Mouse (Mus musculus) stomach, embryonic 16.5 days (tissue): Measurements from ENCODE around the gene Pate2. TPM values are rescaled to one million over a fixed set of nuclear protein-coding genes. Genes with fewer than 3 reads are reported as not detected.
A peak's percentile ranks its signal among the peaks of the same experiment; 100 is the strongest.

Source experiments
- ATAC-seq: fragments of 200-750 bp; cut with Nextera tagmentation; 2 replicates; pipeline ENCODE4 v1.8.0; 2017; ENCODE audit warnings: moderate number of reproducible peaks, moderate TSS enrichment; ENCODE audit not compliant: insufficient read depth, low FRiP score
- H3K27ac ChIP-seq: fragments of 300-500 bp; sonication (generic); 2 replicates; pipeline ENCODE4 v1.5.1; 2014; ENCODE audit warnings: low read length
- H3K27me3 ChIP-seq: fragments of 300-500 bp; sonication (generic); 2 replicates; pipeline ENCODE4 v1.6.1; 2014; ENCODE audit warnings: low read length, control low read depth, mixed read lengths; ENCODE audit not compliant: control insufficient read depth, insufficient read depth
- H3K36me3 ChIP-seq: fragments of 300-500 bp; sonication (generic); 2 replicates; pipeline ENCODE4 v1.6.1; 2014; ENCODE audit warnings: low read length; ENCODE audit not compliant: control insufficient read depth, insufficient read depth
- H3K4me1 ChIP-seq: fragments of 300-500 bp; sonication (generic); 2 replicates; pipeline ENCODE4 v1.6.1; 2014; ENCODE audit warnings: low read length, control low read depth, mixed read lengths; ENCODE audit not compliant: control insufficient read depth, insufficient read depth
- H3K4me2 ChIP-seq: fragments of 300-500 bp; sonication (generic); 2 replicates; pipeline ENCODE4 v1.6.1; 2014; ENCODE audit warnings: low read depth, low read length, mixed read lengths
- H3K4me3 ChIP-seq: fragments of 300-500 bp; sonication (generic); replicated peaks from 2 replicates; pipeline ENCODE4 v1.5.1; 2014; ENCODE audit warnings: mild to moderate bottlenecking, low read length
- H3K9ac ChIP-seq: fragments of 300-500 bp; sonication (generic); 2 replicates; pipeline ENCODE4 v1.6.1; 2014; ENCODE audit warnings: low read length
- H3K9me3 ChIP-seq: fragments of 300-500 bp; sonication (generic); replicated peaks from 2 replicates; pipeline ENCODE4 v1.6.1; 2016; ENCODE audit warnings: low read length, control low read depth; ENCODE audit not compliant: control insufficient read depth
- whole genome bisulfite sequencing: fragments of 180-500 bp; shearing (Covaris S2); extraction: QIAGEN DNeasy Blood & Tissue Kit; methylation state at CpG from one replicate; pipeline ENCODE4 v1.1.7; 2014; 5-methylcytosine and 5-hydroxymethylcytosine counted together
- polyA plus RNA-seq: library from polyadenylated mRNA; unstranded; fragments of >200 nt; fragmentation: Nextera tagmentation; extraction: Ambion mirVana; gene quantifications from 2 replicates; pipeline ENCODE4 v1.2.1, GENCODE M21; 2015

Pate2 gene
- polyA plus RNA-seq, 1 experiment from 2014 or later, result 0.57 TPM

DNA sequence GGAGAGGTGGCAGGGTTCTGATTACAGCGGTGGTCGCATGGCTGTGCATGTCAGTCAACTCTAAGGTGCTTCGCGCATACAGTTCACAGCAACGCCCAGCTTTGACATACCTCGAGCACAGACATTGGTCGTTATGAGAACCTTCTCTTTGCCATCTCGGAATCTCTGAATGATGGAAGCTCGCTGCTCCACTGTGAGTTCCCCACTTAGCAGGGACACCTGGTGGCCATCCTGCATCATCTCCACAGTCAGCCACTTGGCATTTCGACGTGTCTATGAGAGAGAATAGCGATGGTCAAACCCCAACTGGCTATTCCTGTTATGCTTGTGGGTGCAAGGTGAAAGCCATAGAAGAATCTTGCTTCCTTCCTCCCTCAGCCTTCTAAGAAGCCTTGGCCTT is 24.4 kb upstream of the Pate2 start:
- ATAC-seq, result no peak
- no peaks in the 10 kb centered on the region for H3K36me3 ChIP-seq
- H3K27ac ChIP-seq, result no peak overlapping the region
- no peaks in the 10 kb centered on the region for H3K4me1 ChIP-seq
- no peak overlapping the region for H3K9ac ChIP-seq
- no peaks in the 10 kb centered on the region for H3K9me3 ChIP-seq
- H3K4me2 ChIP-seq, result no peak overlapping the region
- 72% methylated on average over 12 of the region's 12 CpGs for WGBS
- H3K4me3 ChIP-seq, result no peak overlapping the region
- no peaks in the 10 kb centered on the region for H3K27me3 ChIP-seq

GRCm38 (mm10) chr9:35546745-35547144 is 23.3 kb upstream of the Pate2 start:
- H3K4me2 ChIP-seq, result no peak overlapping the region
- no peak for ATAC-seq
- H3K4me3 ChIP-seq, result no peak overlapping the region
- no peaks in the 10 kb centered on the region for H3K9me3 ChIP-seq
- no peaks in the 10 kb centered on the region for H3K36me3 ChIP-seq
- H3K27me3 ChIP-seq, result no peaks in the 10 kb centered on the region
- H3K27ac ChIP-seq, result no peak overlapping the region
- no peak overlapping the region for H3K9ac ChIP-seq
- H3K4me1 ChIP-seq, result no peaks in the 10 kb centered on the region
- 69% methylated on average over 9 of the region's 9 CpGs for WGBS

DNA sequence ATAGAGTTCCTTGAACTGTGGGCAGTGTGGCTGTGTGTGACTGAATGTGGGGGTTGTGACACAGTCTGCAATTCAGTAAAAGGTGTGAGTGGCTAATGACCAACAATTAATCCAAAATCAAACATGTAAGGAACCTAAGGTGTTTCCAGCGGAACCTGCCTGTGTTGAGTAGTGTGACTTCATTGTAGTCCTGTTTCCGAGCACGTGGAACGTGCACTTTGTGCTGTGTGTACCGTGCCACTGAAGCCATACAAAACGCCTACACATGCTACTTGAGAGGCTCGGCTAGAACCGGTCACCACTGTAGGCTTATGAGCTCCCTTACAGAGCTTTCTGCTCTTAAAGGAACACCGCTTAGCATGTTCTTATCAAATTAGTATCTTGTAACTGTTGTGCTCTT is 21.6 kb upstream of the Pate2 start:
- no peak overlapping the region for H3K27ac ChIP-seq
- no peak overlapping the region for H3K4me2 ChIP-seq
- no peak overlapping the region for H3K4me3 ChIP-seq
- no peak overlapping the region for H3K9ac ChIP-seq
- WGBS, result 68% methylated on average over 9 of the region's 9 CpGs
- no peaks in the 10 kb centered on the region for H3K27me3 ChIP-seq
- no peaks in the 10 kb centered on the region for H3K9me3 ChIP-seq
- ATAC-seq, result no peak
- no peaks in the 10 kb centered on the region for H3K36me3 ChIP-seq
- no peaks in the 10 kb centered on the region for H3K4me1 ChIP-seq

GRCm38 (mm10) chr9:35556494-35557102 is 13.5 kb upstream of the Pate2 start:
- H3K36me3 ChIP-seq, result 0 out of 2 replicates have a peak, but pooled peaks cover under 1% of the 10 kb centered on the region
- WGBS, result 56% methylated on average over 12 of the region's 12 CpGs
- ATAC-seq, result no peak
- no peak overlapping the region for H3K9ac ChIP-seq
- no peak overlapping the region for H3K27ac ChIP-seq
- no peak overlapping the region for H3K4me3 ChIP-seq
- H3K4me2 ChIP-seq, result no peak overlapping the region
- H3K4me1 ChIP-seq, result peaks cover 9% of the 10 kb centered on the region; the same call in 1 of the 2 replicates
- H3K9me3 ChIP-seq, result no peaks in the 10 kb centered on the region
- H3K27me3 ChIP-seq, result no peaks in the 10 kb centered on the region; the same call in 1 of the 2 replicates

DNA sequence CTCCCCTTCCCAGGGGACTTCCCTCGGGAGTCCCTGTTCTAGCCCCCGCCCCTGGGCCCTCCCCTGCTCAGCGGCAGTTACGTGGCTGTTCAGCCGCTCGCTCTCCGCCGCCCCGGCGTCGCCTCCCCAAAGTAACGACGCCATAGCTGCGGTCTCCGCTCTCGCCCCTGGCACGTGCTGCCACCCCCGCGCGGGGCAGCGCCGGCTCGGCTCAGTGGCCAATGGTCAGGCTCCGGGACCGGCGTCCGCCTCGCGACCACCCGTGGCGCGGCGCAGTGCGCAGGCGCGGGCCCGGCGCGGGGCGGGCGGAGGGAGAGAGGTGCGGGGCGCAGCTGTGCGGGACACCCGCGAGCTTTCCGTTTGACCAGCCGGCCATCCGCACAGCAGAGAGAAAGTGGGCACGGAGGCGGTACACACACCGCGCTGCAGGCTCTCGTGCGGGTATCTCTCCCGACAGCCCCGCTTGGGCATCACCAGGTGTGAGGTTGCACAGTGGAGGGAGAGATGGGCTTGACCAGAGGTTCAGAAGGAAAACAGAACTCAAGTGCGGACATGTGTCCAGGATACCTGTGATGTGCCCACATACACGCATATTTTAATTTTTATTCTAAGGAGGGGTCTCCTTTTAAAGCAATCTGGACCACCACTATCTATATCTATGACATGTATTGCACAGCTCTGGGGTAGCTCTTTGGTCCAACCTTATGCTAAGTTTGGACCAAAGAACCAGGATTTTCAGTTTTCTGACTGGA is 11.7 kb upstream of the Pate2 start, which contains the start of the genes Ddx25 and Pus3:
Gene Ddx25, minus strand, starts transcription at position 272 of the 752 bp plus-strand sequence.
Gene Pus3, plus strand, starts transcription at position 339 of the 752 bp plus-strand sequence.
- peaks cover 9% of the 10 kb centered on the region; the same call in 1 of the 2 replicates for H3K4me1 ChIP-seq
- H3K4me3 ChIP-seq, result peak within 1 kb of the TSS; percentile 71
- peak within 1 kb of the TSS; percentile 72 for H3K9ac ChIP-seq
- ATAC-seq, result peak; percentile 51
- H3K27ac ChIP-seq, result peak within 1 kb of the TSS; percentile 48
- 0 out of 2 replicates have a peak, but pooled peaks cover 4% of the 10 kb centered on the region for H3K36me3 ChIP-seq
- peak within 1 kb of the TSS; percentile 100 for H3K4me2 ChIP-seq
- H3K27me3 ChIP-seq, result no peaks in the 10 kb centered on the region; the same call in 1 of the 2 replicates
- under 1% methylated on average over 59 of the region's 59 CpGs for WGBS
- no peaks in the 10 kb centered on the region for H3K9me3 ChIP-seq

GRCm38 (mm10) chr9:35559009-35559890 is 10.8 kb upstream of the Pate2 start:
- Histone ChIP-seq H3K4me3 (peak overlapping the region; percentile 71), H3K27ac (peak overlapping the region; percentile 48), H3K9ac (peak overlapping the region; percentile 72), H3K36me3 (0 out of 2 replicates have a peak, but pooled peaks cover 8% of the 10 kb centered on the region), H3K4me1 (peaks cover 9% of the 10 kb centered on the region; the same call in 1 of the 2 replicates), H3K4me2 (peak overlapping the region; percentile 100), H3K27me3 (no peaks in the 10 kb centered on the region; the same call in 1 of the 2 replicates), H3K9me3 (no peaks in the 10 kb centered on the region)
- 1% methylated on average over 31 of the region's 31 CpGs for WGBS
- ATAC-seq, result peak; percentile 87

DNA sequence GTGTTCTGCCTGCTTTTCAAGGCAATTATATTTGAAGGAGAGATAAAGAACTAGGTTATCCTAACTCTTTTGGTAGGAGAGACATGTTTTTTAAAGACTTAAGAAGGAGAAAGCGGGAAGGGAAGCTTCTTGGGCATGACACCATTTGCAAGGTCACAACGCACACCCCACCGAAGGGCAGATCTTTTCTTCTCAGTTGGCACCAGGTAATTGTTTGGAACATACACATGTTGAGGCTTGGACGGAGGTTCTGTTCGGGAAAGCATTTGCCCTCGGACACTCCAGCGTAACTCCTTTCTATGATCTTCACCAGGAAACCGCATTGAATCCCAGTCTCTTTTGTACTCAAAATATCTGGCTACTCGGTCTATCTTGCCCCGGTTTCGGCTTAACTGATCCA is 9.0 kb upstream of the Pate2 start:
- H3K9me3 ChIP-seq, result no peaks in the 10 kb centered on the region
- ATAC-seq, result no peak

DNA sequence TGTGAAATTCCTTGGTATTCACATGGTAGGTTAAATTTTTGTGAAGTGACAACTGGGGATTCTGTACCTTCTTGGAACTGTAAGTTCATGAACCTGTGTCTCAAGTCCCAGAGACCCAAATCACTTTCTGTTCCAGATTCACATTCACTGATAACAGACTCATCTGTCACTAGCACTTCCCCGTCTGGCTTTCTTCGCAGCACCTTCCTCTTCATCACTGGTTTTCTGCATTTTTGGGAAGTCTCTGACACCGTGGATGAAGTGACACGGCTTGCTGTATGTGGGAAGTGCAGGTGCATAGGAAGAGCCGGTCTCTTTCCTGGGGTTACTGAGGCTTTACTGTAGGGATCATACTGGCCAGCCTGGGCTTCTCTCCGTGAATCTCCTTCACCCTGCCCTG is 8.5 kb upstream of the Pate2 start:
- ATAC-seq, result no peak
- Histone ChIP-seq H3K27me3 (no peaks in the 10 kb centered on the region; the same call in 1 of the 2 replicates), H3K4me3 (no peak overlapping the region), H3K27ac (no peak overlapping the region), H3K4me2 (no peak overlapping the region), H3K9me3 (no peaks in the 10 kb centered on the region), H3K9ac (no peak overlapping the region), H3K4me1 (peaks cover 9% of the 10 kb centered on the region; the same call in 1 of the 2 replicates), H3K36me3 (peaks cover 15% of the 10 kb centered on the region; the same call in 1 of the 2 replicates)
- WGBS, result 79% methylated on average over 6 of the region's 6 CpGs

More for the DNA sequence above, 9.0 kb upstream of the Pate2 start:
- no peak overlapping the region for H3K4me2 ChIP-seq
- 94% methylated on average over 11 of the region's 11 CpGs for WGBS
- peaks cover 9% of the 10 kb centered on the region; the same call in 1 of the 2 replicates for H3K4me1 ChIP-seq
- H3K4me3 ChIP-seq, result no peak overlapping the region
- 0 out of 2 replicates have a peak, but pooled peaks cover 11% of the 10 kb centered on the region for H3K36me3 ChIP-seq
- no peak overlapping the region for H3K9ac ChIP-seq
- no peak overlapping the region for H3K27ac ChIP-seq
- H3K27me3 ChIP-seq, result no peaks in the 10 kb centered on the region; the same call in 1 of the 2 replicates
